Mouse (Mus musculus): ENCODE data around the gene Ppp4r1. TPM values are rescaled to one million over a fixed set of nuclear protein-coding genes. Genes with fewer than 3 reads are reported as not detected.
A peak's percentile ranks its signal among the peaks of the same experiment; 100 is the strongest.

The Ppp4r1 gene
- polyA plus RNA-seq, 1 experiment: 93.7 TPM

DNA sequence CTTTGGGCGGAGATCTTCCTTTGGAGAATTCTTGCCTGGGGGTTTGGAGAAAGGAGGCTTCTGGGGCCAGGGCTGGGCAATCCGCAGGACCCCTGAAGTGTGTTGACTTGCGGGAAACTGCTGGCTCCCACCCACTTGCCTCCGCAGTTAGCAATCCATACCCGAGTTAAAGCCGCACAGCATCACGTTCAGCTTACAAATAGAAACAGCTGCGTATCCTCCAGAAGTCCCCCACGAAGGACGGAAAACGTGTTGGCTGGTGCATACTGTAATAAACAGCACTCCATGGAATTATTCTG, 103.0 kb downstream of the Ppp4r1 start:
- TF ChIP-seq CTCF (IDR thresholded peaks at IDR 0.05; ENCODE audit: borderline replicate concordance, extremely low read depth, insufficient read depth, insufficient read length) (no peak), POLR2A (IDR thresholded peaks at IDR 0.05; ENCODE audit: borderline replicate concordance, extremely low read depth, insufficient read depth, insufficient read length, poor library complexity, severe bottlenecking) (no peak)
- DNase-seq (ENCODE audit: low read depth): no peak

DNA sequence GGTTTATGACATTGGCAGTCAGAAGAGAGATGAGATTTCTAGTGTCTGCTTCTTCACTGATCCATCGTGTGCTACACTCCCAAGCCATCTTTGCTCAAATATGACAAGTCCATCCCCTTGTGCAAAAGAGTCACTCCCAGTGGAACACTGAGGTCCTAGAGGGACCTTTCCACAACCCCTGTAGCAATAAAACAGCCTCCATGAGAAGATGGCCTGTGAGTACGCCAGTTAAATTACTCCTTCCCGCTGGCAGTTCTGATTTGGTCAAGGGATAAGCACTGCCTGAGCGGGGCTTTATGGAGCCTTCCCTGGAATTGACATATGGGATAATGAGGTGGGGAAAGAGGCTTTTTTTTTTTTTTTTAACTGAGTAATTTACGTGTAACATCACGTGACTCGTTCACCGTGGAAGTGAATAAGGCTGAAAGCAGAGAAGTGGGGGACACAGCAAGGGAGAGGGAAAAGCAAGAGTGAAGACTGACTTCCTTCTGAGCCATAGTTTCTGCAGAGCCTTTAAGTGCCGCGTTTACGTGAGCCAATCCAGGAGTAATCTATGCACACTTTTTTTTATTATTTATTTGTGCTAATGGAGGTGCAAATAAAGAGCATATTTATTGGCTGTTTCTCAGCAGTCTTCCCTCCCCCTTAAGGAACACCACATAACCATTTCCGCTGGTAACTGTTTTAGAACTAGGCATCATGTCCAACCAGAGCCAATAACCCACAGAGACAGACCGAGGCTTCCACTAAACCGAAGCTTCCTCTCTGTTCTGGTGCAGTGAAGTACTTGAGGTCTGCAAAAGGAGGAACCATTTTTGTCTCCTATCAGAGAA, 103.5 kb downstream of the Ppp4r1 start, which contains the start of gene Ralbp1:
TSS of gene Ralbp1 (minus strand) at position 102 of the 833 bp plus-strand sequence.
- no peak for TF ChIP-seq POLR2A (IDR thresholded peaks at IDR 0.05; ENCODE audit: borderline replicate concordance, extremely low read depth, insufficient read depth, insufficient read length, poor library complexity, severe bottlenecking)
- no peak for TF ChIP-seq CTCF (IDR thresholded peaks at IDR 0.05; ENCODE audit: borderline replicate concordance, extremely low read depth, insufficient read depth, insufficient read length)
- DNase-seq (ENCODE audit: low read depth): peak; percentile 79

DNA sequence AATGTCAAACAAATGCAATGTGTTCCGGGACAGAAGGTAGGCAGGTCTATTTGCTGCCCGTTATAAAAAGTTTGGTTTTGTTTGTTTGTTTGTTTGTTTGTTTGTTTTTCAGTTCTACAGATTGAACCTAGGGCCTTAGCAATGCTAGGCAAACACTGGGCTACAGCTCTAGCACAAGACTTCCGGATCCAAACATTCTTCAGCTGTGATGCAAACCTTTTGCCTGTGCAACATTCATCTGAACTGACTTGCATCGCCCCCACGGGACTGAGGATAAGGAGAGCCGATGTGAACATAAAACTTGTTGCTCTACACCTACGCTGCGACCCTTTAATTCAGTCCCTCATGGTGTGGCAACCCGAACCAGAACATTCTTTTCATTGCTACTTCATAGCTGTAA, 104.2 kb downstream of the Ppp4r1 start:
- no peak for DNase-seq (ENCODE audit: low read depth)

DNA sequence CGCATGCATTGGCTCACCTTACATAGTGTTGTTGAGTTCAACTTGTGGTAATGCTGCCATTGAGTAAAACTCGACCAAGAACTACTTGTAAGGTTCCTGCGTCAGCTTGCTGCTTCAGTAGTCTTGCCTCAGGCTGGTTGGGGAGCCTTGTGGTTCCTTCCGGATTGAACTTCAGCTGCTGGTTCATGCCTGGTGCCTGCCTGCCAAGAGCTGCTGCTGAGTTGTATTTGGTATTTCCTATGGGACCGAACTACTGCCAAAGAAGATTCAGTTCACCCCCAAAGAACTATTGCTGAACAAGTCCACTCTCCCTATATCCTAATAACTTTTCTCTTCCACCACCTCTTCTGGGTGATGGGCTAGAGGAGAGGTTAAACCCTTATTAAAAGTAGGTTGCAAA, 107.1 kb downstream of the Ppp4r1 start:
- no peak for DNase-seq (ENCODE audit: low read depth)
- TF ChIP-seq POLR2A (IDR thresholded peaks at IDR 0.05; ENCODE audit: borderline replicate concordance, extremely low read depth, insufficient read depth, insufficient read length, poor library complexity, severe bottlenecking): no peak
- no peak for TF ChIP-seq CTCF (IDR thresholded peaks at IDR 0.05; ENCODE audit: borderline replicate concordance, extremely low read depth, insufficient read depth, insufficient read length)

More for the DNA sequence above, 104.2 kb downstream of the Ppp4r1 start:
- TF ChIP-seq CTCF (IDR thresholded peaks at IDR 0.05; ENCODE audit: borderline replicate concordance, extremely low read depth, insufficient read depth, insufficient read length) (no peak), POLR2A (IDR thresholded peaks at IDR 0.05; ENCODE audit: borderline replicate concordance, extremely low read depth, insufficient read depth, insufficient read length, poor library complexity, severe bottlenecking) (no peak)

Other genes starting within 250 kb of the Ppp4r1 start
- gene Tmem232, start 241.8 kb upstream of the Ppp4r1 start, polyA plus RNA-seq (2012; rRNA removed): 0.21 and 0.31 TPM in 2 replicates
- gene Vapa, start 169.0 kb upstream of the Ppp4r1 start, polyA plus RNA-seq (2012; rRNA removed): 75.9 and 76.7 TPM in 2 replicates
- gene Txndc2, start 140.4 kb upstream of the Ppp4r1 start, polyA plus RNA-seq (2012; rRNA removed): 0.10 and 0.11 TPM in 2 replicates
- gene Rab31, start 9.8 kb upstream of the Ppp4r1 start, polyA plus RNA-seq (2012; rRNA removed): 53.2 and 56.6 TPM in 2 replicates
- 28.4 and 32.5 TPM in 2 replicates for gene Ralbp1, start 103.2 kb downstream of the Ppp4r1 start, polyA plus RNA-seq (2012; rRNA removed)
- gene Twsg1, start 168.7 kb downstream of the Ppp4r1 start, polyA plus RNA-seq (2012; rRNA removed): 49.1 and 53.5 TPM in 2 replicates

Data from brain, embryonic 14.5 days (tissue).